Mouse (Mus musculus) midbrain, embryonic 13.5 days (tissue): ENCODE results near the gene Fabp3. TPM values are rescaled to one million over a fixed set of nuclear protein-coding genes. Genes with fewer than 3 reads are reported as not detected.
A peak's percentile ranks its signal among the peaks of the same experiment; 100 is the strongest.

Experiments
- ATAC-seq: fragments of 200-750 bp; cut with Nextera tagmentation; 2 replicates; pipeline ENCODE4 v1.8.0; 2017; ENCODE audit warnings: mild to moderate bottlenecking, moderate TSS enrichment, moderate library complexity
- H3K27ac ChIP-seq: fragments of 300-500 bp; sonication (generic); 2 replicates; pipeline ENCODE4 v1.5.1; 2015; ENCODE audit warnings: inconsistent platforms, mild to moderate bottlenecking, moderate library complexity
- H3K27me3 ChIP-seq: fragments of 300-500 bp; sonication (generic); 2 replicates; pipeline ENCODE4 v1.6.1; 2015; ENCODE audit warnings: mild to moderate bottlenecking, inconsistent platforms
- H3K36me3 ChIP-seq: fragments of 300-500 bp; sonication (generic); 2 replicates; pipeline ENCODE4 v1.6.1; 2015; ENCODE audit warnings: mild to moderate bottlenecking, inconsistent platforms
- H3K4me1 ChIP-seq: fragments of 300-500 bp; sonication (generic); replicated peaks from 2 replicates; pipeline ENCODE4 v1.6.1; 2015; ENCODE audit warnings: inconsistent platforms
- H3K4me2 ChIP-seq: fragments of 300-500 bp; sonication (generic); replicated peaks from 2 replicates; pipeline ENCODE4 v1.6.1; 2015; ENCODE audit warnings: moderate library complexity, mild to moderate bottlenecking, inconsistent platforms
- H3K4me3 ChIP-seq: fragments of 300-500 bp; sonication (generic); replicated peaks from 2 replicates; pipeline ENCODE4 v1.5.1; 2015; ENCODE audit warnings: mild to moderate bottlenecking, inconsistent platforms
- H3K9ac ChIP-seq: fragments of 300-500 bp; sonication (generic); replicated peaks from 2 replicates; pipeline ENCODE4 v1.6.1; 2015; ENCODE audit warnings: mild to moderate bottlenecking, inconsistent platforms
- H3K9me3 ChIP-seq: fragments of 300-500 bp; sonication (generic); 2 replicates; pipeline ENCODE4 v1.6.1; 2016; ENCODE audit warnings: mild to moderate bottlenecking, inconsistent platforms
- WGBS: fragments of 180-500 bp; shearing (Covaris S2); methylation state at CpG from one replicate; pipeline ENCODE4 v1.1.7; 2015; 5-methylcytosine and 5-hydroxymethylcytosine counted together
- polyA plus RNA-seq: library from polyadenylated mRNA; unstranded; fragments of >200 nt; fragmentation: Nextera tagmentation; extraction: Ambion mirVana; gene quantifications from 2 replicates; pipeline ENCODE4 v1.2.1, GENCODE M21; 2015

Fabp3 gene
- polyA plus RNA-seq, 1 experiment from 2014 or later = 103 TPM

DNA sequence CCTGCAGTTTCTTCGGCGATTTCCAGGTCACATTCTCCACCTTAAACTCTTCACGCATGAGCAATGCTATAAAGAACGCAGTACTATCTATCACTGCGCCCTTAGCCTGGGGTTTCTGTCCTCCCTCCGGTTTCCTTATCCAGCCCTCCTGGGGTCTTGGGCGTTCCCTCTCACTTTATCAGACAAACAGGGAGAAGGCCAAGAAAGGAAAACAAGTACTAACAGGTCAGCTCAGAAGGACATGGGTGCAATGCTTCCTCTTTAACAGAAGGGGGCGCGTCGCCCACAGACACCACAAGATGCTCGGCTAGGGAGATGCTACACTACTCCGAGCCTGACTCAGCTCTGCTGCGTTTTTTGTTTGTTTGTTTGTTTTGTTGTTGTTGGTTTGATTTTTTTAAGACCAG lies 11.3 kb upstream of the Fabp3 start:
- H3K9ac ChIP-seq = no peak overlapping the region
- H3K4me3 ChIP-seq = no peak overlapping the region
- H3K4me2 ChIP-seq = no peak overlapping the region
- H3K9me3 ChIP-seq = no peaks in the 10 kb centered on the region
- H3K36me3 ChIP-seq = no peaks in the 10 kb centered on the region
- H3K4me1 ChIP-seq = no peaks in the 10 kb centered on the region
- ATAC-seq = no peak
- no peaks in the 10 kb centered on the region for H3K27me3 ChIP-seq
- no peak overlapping the region for H3K27ac ChIP-seq
- WGBS = 20% methylated on average over 13 of the region's 13 CpGs

DNA sequence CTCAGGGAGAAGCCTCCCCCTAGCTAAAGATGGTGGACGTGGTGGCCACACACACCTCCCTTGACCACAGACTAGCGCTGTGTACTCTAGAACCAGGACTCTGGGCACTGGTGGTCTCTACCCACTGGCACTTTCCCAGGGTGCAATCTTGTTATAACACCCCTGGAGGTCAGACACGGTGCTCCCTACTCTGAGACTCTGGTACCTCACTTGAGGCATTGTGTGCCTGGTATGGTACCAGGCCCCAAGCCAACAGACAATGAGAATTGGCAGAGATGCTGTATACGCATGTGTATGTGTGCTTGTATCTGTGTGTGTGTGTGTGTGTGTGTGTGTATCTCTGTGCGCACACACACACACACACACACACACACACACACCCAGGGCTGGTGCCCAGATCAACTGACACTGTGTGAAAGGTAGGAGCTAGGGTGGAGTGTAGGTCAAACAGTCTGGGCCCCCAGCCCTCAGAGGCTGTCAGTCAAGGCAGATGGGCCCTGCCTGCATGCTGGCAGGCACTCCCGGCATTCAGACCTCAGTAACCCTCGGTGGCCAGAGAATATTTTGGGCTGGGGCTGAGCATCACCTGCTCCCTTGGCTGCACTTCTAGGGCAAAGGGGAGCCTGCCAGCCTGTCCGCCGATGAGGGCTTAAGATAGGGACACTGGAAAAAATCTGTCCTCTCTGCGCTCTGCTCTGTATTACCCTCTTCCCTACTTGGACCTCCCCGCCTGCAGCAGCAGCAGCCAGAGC lies 9.3 kb upstream of the Fabp3 start:
- Histone ChIP-seq H3K36me3 (no peaks in the 10 kb centered on the region), H3K27ac (no peak overlapping the region), H3K27me3 (no peaks in the 10 kb centered on the region), H3K4me1 (no peaks in the 10 kb centered on the region), H3K9ac (no peak overlapping the region), H3K4me3 (no peak overlapping the region), H3K4me2 (no peak overlapping the region), H3K9me3 (no peaks in the 10 kb centered on the region)
- ATAC-seq = no peak
- 80% methylated on average over 11 of the region's 11 CpGs for WGBS

DNA sequence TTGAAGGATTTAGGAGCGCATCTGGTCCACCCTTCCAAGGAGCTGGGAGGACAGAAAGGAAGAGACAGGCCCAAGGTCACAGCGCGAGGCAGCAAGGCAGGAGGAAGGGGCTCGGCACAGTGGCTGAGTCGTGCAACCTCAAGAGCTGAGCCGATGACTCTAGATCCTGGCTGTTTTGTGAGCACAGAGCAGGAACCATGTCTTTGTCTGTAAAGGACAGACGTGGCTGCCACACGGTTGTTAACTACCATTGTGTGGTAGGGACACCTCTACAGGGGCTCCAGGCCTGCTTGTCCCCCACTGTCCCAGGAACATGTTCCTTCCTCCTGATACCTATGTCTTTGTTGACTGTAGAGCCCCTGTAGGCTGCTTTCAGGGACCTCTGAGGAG lies 8.8 kb upstream of the Fabp3 start:
- no peak overlapping the region for H3K27ac ChIP-seq
- H3K9me3 ChIP-seq = no peaks in the 10 kb centered on the region
- H3K4me1 ChIP-seq = peaks cover 3% of the 10 kb centered on the region; the same call in 1 of the 2 replicates
- no peak for ATAC-seq
- no peak overlapping the region for H3K9ac ChIP-seq
- no peaks in the 10 kb centered on the region for H3K27me3 ChIP-seq
- 69% methylated on average over 8 of the region's 8 CpGs for WGBS
- H3K36me3 ChIP-seq = no peaks in the 10 kb centered on the region
- no peak overlapping the region for H3K4me3 ChIP-seq
- H3K4me2 ChIP-seq = no peak overlapping the region

DNA sequence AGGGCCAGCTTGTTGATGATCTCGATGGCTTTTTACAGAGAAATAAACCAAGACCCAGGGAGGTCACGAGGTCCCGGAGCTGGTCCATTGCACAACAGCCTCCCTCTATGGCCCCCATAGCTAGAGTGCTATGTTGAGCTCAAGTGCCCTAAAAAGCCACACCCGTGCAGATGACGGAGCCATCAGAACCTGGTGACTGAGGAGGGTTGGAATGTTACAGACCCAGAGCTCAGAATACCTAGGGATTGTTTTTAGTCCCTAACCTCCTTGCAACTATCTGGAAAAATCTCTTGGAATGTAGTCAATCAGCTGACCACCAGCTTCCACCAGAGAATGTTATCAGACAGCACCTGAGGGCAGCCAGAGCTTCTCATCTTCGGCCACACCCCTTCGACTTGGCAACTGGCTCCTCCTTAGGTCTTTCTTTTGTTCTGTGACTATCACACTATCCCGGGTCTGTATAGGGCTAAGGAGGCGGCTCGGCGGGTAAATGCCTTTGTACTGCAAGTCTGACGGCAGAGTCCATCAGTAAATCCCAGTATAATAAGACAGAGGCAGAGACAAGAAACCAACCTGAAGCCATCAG lies 6.0 kb upstream of the Fabp3 start:
- H3K4me2 ChIP-seq = no peak overlapping the region
- H3K9me3 ChIP-seq = no peaks in the 10 kb centered on the region
- no peaks in the 10 kb centered on the region for H3K36me3 ChIP-seq
- H3K9ac ChIP-seq = no peak overlapping the region
- 47% methylated on average over 12 of the region's 12 CpGs for WGBS
- H3K27ac ChIP-seq = no peak overlapping the region
- no peak for ATAC-seq
- peaks cover 23% of the 10 kb centered on the region for H3K27me3 ChIP-seq
- H3K4me1 ChIP-seq = peaks cover 7% of the 10 kb centered on the region; the same call in 1 of the 2 replicates
- H3K4me3 ChIP-seq = no peak overlapping the region

DNA sequence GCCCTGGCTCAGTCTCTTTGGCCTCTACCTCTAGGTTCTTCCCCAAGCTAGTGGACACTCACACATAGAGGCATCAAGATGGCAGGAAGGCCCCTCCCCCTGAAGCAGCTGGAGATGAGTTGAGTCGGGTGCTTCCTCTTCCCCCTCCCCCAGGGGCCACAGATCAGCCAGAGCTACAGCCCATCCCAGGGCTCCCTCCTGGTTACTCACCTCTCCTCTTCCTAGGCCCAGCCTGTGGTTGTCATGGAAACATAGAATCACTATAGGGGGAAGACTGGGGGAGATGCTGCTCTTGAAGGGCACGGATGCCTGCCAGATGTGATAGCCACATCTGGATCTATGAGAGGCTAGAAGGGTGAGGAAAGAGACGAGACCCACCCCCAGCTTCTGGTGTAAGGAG lies 3.6 kb upstream of the Fabp3 start:
- H3K27ac ChIP-seq = no peak overlapping the region
- H3K4me1 ChIP-seq = peaks cover 27% of the 10 kb centered on the region
- no peak overlapping the region for H3K9ac ChIP-seq
- WGBS = 21% methylated on average over 3 of the region's 3 CpGs
- no peak overlapping the region for H3K4me3 ChIP-seq
- peaks cover 34% of the 10 kb centered on the region for H3K27me3 ChIP-seq
- H3K36me3 ChIP-seq = no peaks in the 10 kb centered on the region
- no peaks in the 10 kb centered on the region for H3K9me3 ChIP-seq
- ATAC-seq = no peak
- H3K4me2 ChIP-seq = no peak overlapping the region

DNA sequence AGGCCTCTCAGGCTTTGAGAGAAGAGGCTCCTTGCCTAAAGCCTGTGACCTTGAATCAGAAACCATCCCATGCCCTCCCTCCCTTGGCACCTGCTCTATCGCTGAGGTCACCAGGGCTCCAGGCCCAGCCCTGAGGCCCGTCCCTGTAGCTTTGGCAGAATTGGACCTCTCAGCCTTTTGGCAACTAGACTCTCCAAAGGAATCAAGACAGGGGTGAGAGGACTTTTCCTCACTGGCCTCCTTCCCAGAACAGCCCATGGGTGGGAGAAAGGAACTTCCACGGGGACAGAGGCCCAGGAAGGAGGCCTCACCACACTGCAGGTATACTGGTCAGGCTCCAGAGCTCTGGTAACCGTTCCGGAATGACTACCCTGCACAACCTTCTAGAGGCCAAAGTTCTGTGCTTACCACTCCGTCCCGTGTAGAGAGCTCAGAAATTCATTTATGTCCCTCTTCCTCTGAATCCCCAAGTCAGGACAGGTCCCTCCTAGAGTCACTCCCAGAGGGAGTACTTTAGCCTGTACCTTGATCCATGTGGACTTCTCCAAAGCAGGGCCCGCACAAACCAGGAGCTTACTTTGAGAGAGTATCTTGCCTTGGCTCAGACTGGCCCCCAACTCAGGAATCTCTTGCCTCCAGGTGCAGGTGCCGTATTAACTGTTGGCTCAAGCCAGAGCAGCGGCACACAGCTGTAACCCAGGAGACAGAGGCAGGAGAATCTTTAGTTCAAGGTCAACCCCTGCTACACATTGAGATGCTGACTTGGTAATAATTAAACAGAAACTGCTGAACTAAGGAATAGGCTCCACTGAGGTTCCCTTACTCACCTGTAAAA lies 1.4 kb upstream of the Fabp3 start:
- ATAC-seq = no peak
- no peak overlapping the region; the same call in 1 of the 2 replicates for H3K4me2 ChIP-seq
- 80% methylated on average over 10 of the region's 10 CpGs for WGBS
- peaks cover 29% of the 10 kb centered on the region for H3K4me1 ChIP-seq
- no peak overlapping the region for H3K4me3 ChIP-seq
- no peak overlapping the region for H3K9ac ChIP-seq
- peaks cover 45% of the 10 kb centered on the region for H3K27me3 ChIP-seq
- H3K9me3 ChIP-seq = no peaks in the 10 kb centered on the region
- no peak overlapping the region for H3K27ac ChIP-seq
- H3K36me3 ChIP-seq = no peaks in the 10 kb centered on the region

DNA sequence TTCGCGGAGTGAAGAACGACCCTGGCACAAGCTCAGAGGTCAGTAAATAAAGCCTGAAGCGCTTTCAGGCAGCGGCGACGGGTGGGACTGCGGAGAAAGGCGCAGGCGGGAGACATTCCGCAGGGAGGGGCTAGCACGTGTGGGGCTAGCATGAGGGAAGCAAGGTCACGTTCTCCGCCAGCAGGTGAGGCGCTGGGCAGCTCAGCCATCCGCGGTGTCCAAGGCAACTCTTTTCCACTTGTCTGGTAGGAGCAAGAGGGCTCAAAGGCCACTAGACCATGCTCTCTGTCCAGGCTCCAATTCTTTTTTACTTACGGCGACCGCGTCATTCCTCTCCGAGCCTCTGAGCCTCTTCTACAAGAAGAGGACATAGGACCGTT lies 554 bp upstream of the Fabp3 start:
- Histone ChIP-seq H3K4me1 (peaks cover 29% of the 10 kb centered on the region), H3K36me3 (peaks cover 6% of the 10 kb centered on the region), H3K4me3 (peak overlapping the region; percentile 56), H3K9me3 (no peaks in the 10 kb centered on the region), H3K9ac (peak overlapping the region; percentile 78), H3K27me3 (peaks cover 45% of the 10 kb centered on the region), H3K4me2 (peak overlapping the region; percentile 87), H3K27ac (no peak overlapping the region)
- ATAC-seq = peak; percentile 31; the same call in 1 of the 2 replicates
- under 1% methylated on average over 23 of the region's 23 CpGs for WGBS

DNA sequence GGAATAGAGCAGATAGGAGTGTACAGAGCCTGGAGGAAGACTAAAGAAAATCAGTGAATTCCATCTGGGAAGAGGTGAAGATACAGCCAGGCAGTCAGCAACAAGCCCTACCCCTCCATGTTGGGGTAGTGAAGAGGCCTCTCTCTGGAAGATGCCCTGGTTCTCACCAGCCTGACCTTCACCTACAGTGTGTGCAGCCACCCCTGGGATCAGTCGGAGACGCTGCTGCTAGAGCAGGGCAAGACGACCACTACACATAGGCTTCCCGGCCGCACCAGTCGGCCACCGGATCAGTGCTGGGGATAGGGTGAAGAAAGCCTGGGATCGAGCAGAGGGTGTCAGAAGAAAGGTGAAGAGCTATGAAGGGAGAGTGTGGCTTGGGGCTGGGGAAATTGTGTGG lies 859 bp downstream of the Fabp3 start:
- H3K36me3 ChIP-seq = peaks cover 20% of the 10 kb centered on the region
- no peaks in the 10 kb centered on the region for H3K9me3 ChIP-seq
- ATAC-seq = no peak
- whole genome bisulfite sequencing = 43% methylated on average over 8 of the region's 8 CpGs
- H3K27me3 ChIP-seq = peaks cover 45% of the 10 kb centered on the region
- peak overlapping the region; percentile 87 for H3K4me2 ChIP-seq
- H3K27ac ChIP-seq = 0 out of 2 replicates have a peak overlapping the region, but pooled peaks have one; percentile 21
- H3K4me1 ChIP-seq = peaks cover 29% of the 10 kb centered on the region
- peak overlapping the region; percentile 78 for H3K9ac ChIP-seq
- H3K4me3 ChIP-seq = peak overlapping the region; percentile 56

DNA sequence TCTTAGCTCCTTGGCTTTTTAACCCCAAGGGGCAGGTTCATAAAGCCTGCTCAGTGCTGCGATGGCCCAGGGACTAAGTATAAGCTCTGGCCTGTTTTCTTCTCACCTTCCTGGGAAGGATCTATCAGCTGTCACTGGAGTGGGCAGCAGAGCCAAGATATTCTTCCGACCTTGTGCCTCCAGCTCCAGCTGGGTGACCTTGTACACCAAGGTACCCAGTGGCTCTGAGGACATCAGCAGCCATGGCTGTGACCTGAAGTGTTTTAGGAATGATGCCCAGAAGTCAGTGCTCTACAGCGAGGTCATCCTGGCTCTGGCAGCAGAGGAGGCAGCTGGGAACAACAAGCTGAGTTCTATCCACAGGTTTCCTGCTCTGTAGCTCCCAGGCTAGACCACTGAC lies 4.1 kb downstream of the Fabp3 start:
- no peak for ATAC-seq
- peaks cover 21% of the 10 kb centered on the region for H3K4me1 ChIP-seq
- 93% methylated on average over 3 of the region's 3 CpGs for WGBS

DNA sequence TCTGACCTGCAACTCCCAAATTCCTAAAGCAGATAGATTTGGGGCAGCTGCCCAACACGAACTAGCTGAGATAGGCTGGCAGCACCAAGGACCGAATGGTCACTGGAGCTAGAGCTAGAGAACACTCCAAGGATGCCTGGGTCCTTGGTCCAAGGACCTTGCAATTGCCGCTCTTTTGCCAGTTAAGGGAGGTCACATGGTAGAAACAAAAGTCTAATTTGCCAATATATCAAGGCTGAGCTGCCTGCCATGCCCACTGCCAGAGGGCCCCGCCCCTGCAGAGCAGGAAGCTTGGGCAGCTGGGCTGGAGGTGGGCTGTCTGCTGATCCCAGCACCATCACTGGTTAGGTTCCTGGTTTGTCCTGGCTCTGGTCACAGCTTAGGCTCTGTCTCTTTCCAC lies 5.2 kb downstream of the Fabp3 start:
- Histone ChIP-seq H3K4me2 (no peak overlapping the region), H3K9ac (no peak overlapping the region), H3K36me3 (peaks cover 54% of the 10 kb centered on the region), H3K4me1 (peaks cover 12% of the 10 kb centered on the region), H3K27ac (no peak overlapping the region), H3K4me3 (no peak overlapping the region), H3K9me3 (no peaks in the 10 kb centered on the region), H3K27me3 (peaks cover 17% of the 10 kb centered on the region)
- ATAC-seq = no peak
- WGBS = over 99% methylated on average over 4 of the region's 4 CpGs

More for the DNA sequence above, 4.1 kb downstream of the Fabp3 start:
- H3K4me3 ChIP-seq = no peak overlapping the region
- H3K27ac ChIP-seq = no peak overlapping the region
- H3K4me2 ChIP-seq = no peak overlapping the region
- H3K36me3 ChIP-seq = peaks cover 49% of the 10 kb centered on the region
- no peak overlapping the region for H3K9ac ChIP-seq
- peaks cover 21% of the 10 kb centered on the region for H3K27me3 ChIP-seq
- no peaks in the 10 kb centered on the region for H3K9me3 ChIP-seq

DNA sequence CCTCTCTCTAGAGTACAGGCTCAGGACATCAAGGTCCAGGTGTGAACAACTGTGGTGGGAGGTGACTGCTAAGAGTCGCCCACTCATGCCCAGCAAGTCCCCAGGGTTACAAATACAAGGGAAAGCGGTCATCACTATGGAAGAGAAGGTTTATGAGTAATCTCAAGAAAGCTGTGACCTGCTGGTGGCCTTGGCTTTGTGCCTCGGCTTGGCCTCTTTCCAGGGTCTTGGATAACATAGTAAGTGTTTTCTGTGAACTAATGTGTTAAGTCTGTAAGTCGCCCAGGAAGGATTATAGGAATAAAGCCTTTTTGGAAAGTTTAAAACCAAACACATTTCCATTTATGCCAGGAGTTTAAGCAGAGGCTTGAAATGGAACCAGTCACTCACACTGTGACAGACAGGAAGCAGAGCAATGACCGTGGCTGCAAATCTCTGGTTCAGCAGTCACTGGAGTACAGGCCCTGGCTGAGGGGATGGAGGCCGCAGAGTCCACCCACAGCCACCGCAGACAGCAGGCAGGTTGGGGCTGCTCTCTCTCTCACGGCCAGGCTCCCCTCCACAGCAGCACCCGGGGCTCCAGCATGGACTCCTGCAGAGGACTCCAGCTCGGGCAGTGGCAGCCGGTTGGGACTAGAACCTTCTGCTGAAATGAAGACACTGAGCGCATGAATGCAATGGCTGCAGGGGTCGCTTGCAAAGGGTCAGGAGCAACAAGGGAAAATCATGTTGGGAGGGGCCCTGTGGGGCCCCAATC lies 7.6 kb downstream of the Fabp3 start:
- H3K27ac ChIP-seq = no peak overlapping the region
- H3K36me3 ChIP-seq = peaks cover 76% of the 10 kb centered on the region
- H3K9ac ChIP-seq = no peak overlapping the region
- H3K27me3 ChIP-seq = peaks cover 4% of the 10 kb centered on the region; the same call in 1 of the 2 replicates
- no peak overlapping the region for H3K4me3 ChIP-seq
- no peak overlapping the region for H3K4me2 ChIP-seq
- no peaks in the 10 kb centered on the region for H3K9me3 ChIP-seq
- H3K4me1 ChIP-seq = no peaks in the 10 kb centered on the region
- no peak for ATAC-seq
- 71% methylated on average over 13 of the region's 13 CpGs for WGBS
